Mouse (Mus musculus) testis, postnatal 10 days (tissue): ENCODE results near the gene Pik3cd.

ENCODE experiments used
- DNase-seq: peaks from one replicate; pipeline ENCODE4 v3.0.0; 2021; ENCODE audit warnings: low spot score

Pik3cd gene

DNA sequence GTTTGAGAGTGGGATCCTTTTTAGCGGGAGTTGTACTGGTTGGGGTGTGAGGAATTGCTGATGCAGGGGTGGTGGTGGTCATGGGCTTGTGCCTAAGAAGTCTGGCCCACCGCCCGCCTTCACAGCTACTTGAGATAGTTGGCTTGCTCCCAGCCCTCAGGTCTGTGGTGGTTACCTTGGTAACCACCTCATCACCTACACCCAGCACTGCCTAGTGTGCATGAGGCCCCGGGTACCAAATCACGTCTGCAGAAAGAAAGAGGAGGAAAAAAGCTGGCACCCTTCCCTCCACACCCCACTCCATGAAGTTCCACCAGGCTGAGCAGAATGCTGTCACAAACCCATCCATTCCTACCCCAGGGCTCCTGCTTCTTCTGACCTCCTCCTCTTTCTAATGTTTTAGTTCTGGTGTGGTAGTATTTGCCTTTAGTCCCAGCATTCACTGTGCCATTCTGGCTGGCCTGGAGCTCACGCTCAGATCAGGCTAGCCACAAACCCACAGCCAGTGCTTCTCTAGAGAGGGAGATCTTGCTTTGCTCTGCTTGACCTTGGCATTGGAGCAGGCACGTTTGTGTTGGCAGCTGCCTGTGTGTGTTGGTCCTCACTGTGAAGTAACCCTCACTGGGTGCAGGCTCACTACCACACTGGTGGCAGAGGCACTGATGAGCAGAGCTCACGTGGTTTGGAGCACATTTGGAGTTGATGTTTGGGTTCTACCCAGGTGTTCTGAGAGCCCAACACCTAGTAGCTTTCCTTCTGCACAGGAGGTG lies 92.9 kb downstream of the Pik3cd start:
- no peak for DNase-seq

- DNase-seq: no peak
Observed at GRCm38 (mm10) chr4:149608309-149608638, 94.1 kb downstream of the Pik3cd start.

DNA sequence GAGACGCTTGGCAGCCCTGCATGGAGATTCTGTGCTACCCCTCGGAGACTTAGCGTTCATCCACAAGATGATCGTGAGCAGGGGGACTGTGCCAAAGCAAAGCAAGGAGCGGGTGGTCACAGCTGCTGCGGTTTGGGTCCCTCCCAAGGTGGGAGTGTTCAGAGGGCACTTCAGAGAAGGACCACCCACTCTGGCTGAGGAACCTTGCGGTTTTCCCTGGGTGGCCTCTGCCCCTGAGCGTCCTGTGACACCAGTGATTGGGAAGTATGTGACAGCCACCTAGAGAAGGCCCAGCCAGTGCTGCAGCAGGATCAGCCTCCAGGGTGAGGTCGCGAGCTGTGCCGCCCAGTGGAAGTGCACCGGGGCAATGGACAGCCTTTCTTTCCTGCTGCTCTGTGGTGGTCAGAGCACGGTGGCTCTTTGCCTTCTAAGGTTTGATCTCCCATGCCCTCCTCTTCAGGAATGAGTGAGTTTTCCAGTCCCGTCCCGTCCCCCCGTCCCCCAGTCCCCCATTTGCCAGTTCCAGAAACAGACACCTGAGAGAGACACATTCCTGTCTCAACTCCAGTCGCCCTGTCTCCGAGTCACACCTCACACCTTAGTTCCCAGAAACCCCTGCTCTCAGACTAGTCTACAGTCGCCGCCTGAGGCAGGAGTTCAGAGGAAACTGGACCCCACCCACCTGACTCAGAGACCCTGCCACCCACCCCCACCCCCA lies 94.6 kb downstream of the Pik3cd start:
- peak; percentile 69 for DNase-seq

GRCm38 (mm10) chr4:149606766-149607358 lies 95.5 kb downstream of the Pik3cd start:
- no peak for DNase-seq

DNA sequence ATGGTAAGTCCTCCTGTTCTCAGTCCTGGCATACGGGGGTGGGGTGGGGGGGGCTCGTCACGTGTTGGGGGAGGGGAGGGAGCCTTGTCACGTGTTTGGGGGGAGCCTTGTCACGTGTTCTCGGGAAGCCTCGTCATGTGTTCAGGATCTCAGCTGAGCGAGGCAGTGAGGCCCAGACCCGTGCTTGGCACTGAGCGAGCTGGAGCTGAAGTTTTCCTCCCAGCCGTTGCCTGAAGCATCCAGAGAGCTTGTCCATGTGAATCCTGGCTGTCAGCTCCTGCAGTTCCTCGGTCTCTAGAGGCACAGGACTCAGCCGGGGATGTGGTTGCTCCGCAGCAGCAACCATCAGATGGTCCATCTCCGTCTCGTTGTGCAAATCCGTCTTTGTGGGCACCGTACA lies 96.3 kb downstream of the Pik3cd start:
- DNase-seq: no peak

DNA sequence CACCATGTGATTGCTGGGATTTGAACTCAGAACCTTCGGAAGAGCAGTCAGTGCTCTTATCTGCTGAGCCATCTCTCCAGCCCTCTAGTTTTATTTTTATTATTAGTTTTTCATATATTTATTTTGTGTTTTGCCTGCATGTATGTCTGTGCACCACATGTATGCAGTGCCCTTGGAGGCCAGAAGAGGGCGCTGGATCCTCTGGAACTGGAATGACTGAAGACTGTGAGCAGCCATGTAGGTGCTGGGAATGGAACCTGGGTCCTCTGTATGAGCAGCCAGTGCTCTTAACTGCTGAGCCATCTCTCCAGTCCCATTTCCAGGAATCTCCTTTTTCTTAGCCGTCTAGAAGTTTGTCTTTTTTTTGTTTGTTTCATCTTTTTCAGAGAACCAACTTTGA lies 97.9 kb downstream of the Pik3cd start:
- DNase-seq: no peak

DNA sequence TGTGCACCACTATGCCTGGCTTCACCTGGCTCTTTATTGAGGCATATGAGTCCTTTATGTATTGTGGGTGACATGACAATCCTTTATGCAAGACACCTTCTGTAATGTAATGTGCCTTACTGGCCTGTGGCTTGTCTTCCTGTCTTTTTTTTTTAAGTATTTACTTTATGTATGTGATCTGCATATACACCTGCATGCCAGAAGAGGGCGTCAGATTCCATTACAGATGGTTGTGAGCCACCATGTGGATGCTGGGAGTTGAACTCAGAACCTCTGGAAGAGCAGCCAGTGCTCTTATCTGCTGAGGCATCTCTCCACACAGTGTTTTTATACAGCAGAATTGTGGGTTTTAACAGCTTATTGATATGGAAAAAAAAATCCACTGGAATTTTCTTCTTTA lies 98.5 kb downstream of the Pik3cd start:
- DNase-seq: no peak

DNA sequence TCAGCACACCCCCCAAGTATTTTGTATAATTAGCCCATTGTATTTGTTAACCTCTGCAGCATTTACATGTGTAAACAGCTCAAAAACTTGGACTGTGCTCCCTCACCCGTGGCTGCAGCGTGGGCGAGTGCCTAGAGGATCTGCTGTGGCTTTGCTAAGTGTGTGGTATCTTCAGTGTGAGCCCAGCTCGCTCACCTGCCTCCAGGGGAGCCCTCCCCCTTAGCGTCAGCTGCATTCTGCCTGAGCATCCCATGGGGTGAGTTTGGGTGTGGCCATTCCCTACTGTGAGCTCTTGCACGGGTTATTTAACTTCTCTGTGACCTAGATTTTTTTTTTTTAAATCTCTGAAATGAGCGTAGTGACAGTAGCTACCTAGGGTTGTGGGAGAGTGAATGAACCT lies 100.1 kb downstream of the Pik3cd start:
- no peak for DNase-seq

DNA sequence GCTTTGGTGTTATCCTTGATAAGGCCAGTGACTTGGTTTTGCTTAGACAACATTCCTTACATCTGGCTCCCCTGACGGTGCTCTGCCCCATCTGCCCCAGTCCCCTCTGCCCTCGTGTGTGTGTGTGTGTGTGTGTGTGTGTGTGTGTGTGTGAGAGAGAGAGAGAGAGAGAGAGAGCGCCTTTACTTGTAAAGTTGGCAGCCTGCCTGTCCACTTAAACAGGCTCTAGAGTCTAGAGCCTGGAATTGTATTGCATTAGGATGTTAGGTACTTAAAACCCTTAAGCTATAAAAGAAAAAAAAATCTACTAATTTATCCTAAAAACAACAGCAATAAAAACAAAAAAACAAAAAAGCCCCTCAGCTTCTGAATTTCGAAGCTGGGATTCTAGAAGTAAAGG lies 100.9 kb downstream of the Pik3cd start:
- no peak for DNase-seq

DNA sequence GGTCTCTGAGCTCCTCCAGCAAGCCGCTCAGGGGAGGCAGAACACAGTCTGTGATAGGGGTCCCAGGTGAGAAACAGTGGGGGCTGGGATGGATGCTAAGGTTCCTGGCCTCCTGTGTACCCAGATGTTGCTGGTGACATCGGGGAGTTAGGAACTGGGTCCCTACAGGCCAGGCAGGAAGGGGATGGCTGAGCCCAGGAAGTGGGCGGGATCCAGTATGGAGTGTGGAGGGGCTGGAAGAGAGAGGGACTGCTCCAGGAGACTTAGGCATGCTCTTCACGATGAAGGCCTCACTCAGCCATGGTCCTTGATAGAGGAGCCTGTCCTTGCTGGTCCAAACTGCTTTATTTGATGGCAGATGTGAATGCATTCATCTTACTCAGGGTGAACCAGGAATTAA lies 102.2 kb downstream of the Pik3cd start:
- DNase-seq: no peak

- no peak for DNase-seq
Observed at GRCm38 (mm10) chr4:149599549-149599948, 102.8 kb downstream of the Pik3cd start.
